Mouse (Mus musculus): ENCODE data around the gene Ift81. TPM values are rescaled to one million over a fixed set of nuclear protein-coding genes. Genes with fewer than 3 reads are reported as not detected.

Gene Ift81
- polyA plus RNA-seq, 1 experiment from 2014 or later, result 39.6 TPM

DNA sequence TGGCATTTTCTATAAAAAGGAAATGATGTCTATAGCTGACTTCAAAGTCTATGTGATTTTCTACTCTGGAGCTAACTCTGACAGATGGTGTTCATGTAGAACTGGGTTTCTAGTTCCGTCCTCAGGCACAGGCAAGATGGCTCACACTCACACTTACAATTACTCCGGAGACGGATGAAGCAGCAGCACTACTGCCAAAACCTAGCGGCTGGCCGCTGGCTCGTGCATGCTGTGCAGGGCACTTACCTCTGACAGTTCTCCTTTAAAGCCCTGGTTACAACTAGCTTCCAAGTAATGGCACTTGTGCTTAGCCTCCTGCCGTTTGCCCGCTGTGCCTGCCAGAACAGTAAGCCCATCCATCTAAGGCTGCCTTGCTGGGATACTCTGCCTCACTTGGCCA, 47.7 kb downstream of the Ift81 start:
- Histone ChIP-seq H3K4me1 (replicated peaks) (no peaks in the 10 kb centered on the region), H3K36me3 (peaks cover 77% of the 10 kb centered on the region), H3K4me3 (no peak overlapping the region), H3K27me3 (ENCODE audit: insufficient read depth, poor library complexity, severe bottlenecking) (no peaks in the 10 kb centered on the region), H3K27ac (no peak overlapping the region), H3K9me3 (no peaks in the 10 kb centered on the region)
- DNase-seq (ENCODE audit: low spot score), result no peak
- 74% methylated on average over 8 of the region's 8 CpGs for WGBS

GRCm38 (mm10) chr5:122560654-122561053, 53.7 kb downstream of the Ift81 start:
- Histone ChIP-seq H3K4me3 (no peak overlapping the region), H3K36me3 (peaks cover 83% of the 10 kb centered on the region), H3K9me3 (no peaks in the 10 kb centered on the region), H3K4me1 (replicated peaks) (no peaks in the 10 kb centered on the region), H3K27ac (no peak overlapping the region), H3K27me3 (ENCODE audit: insufficient read depth, poor library complexity, severe bottlenecking) (no peaks in the 10 kb centered on the region)
- DNase-seq (ENCODE audit: low spot score), result no peak
- 87% methylated on average over 8 of the region's 8 CpGs for WGBS

GRCm38 (mm10) chr5:122558127-122558526, 56.2 kb downstream of the Ift81 start:
- WGBS, result 95% methylated on average over 10 of the region's 10 CpGs
- H3K27ac ChIP-seq, result no peak overlapping the region
- H3K36me3 ChIP-seq, result peaks cover 74% of the 10 kb centered on the region
- no peaks in the 10 kb centered on the region for H3K9me3 ChIP-seq
- DNase-seq (ENCODE audit: low spot score), result no peak
- no peaks in the 10 kb centered on the region for H3K4me1 ChIP-seq (replicated peaks)
- H3K27me3 ChIP-seq (ENCODE audit: insufficient read depth, poor library complexity, severe bottlenecking), result no peaks in the 10 kb centered on the region
- no peak overlapping the region for H3K4me3 ChIP-seq

DNA sequence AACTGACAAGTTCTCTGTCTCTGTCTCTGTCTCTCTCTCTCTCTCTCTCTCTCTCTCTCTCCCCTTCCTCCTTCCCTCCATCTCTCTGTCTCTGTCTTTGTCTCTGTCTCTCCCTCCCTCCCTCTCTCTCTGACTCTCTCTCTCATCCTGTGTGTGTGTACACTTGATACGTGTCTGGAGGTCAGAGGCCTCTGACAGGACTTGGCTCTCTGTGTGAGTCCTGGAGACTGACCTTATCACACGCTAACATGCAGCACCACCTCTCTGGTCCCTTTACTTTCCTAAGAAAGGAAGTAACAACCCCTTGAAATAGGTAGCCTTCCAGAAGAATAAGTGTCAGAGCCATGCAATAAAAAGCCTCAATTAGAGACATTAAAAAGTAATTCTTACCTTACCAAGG, 59.2 kb downstream of the Ift81 start:
- no peaks in the 10 kb centered on the region for H3K9me3 ChIP-seq
- H3K27me3 ChIP-seq (ENCODE audit: insufficient read depth, poor library complexity, severe bottlenecking), result no peaks in the 10 kb centered on the region
- no peak overlapping the region for H3K27ac ChIP-seq
- no peaks in the 10 kb centered on the region for H3K4me1 ChIP-seq (replicated peaks)
- peaks cover 58% of the 10 kb centered on the region for H3K36me3 ChIP-seq
- 69% methylated on average over 2 of the region's 2 CpGs for WGBS
- no peak overlapping the region for H3K4me3 ChIP-seq
- DNase-seq (ENCODE audit: low spot score), result no peak

GRCm38 (mm10) chr5:122552638-122553037, 61.7 kb downstream of the Ift81 start:
- Histone ChIP-seq H3K36me3 (peaks cover 34% of the 10 kb centered on the region), H3K4me1 (replicated peaks) (0 out of 2 replicates have a peak, but pooled peaks cover 3% of the 10 kb centered on the region), H3K4me3 (no peak overlapping the region), H3K27me3 (ENCODE audit: insufficient read depth, poor library complexity, severe bottlenecking) (no peaks in the 10 kb centered on the region), H3K9me3 (no peaks in the 10 kb centered on the region), H3K27ac (no peak overlapping the region)
- WGBS, result 86% methylated on average over 9 of the region's 9 CpGs
- DNase-seq (ENCODE audit: low spot score), result no peak

DNA sequence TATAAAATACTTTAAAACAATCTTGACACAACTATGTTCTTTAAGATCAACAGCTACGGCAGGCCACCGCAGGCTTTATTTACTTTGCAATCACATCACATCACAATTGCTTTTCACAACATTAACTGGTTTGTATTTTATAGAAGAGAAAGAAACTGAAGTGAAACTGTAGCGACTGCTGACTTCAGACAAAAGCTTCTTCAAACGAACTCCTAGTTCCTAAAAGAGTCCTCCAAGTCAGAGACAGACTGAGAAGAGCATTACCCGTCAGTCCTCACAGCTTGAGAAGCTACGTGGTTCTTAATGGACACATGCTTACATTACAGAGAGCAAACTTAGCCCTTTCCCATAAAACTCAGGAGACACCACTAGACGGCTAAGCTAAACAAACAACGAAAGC, 63.9 kb downstream of the Ift81 start:
- Histone ChIP-seq H3K9me3 (no peaks in the 10 kb centered on the region), H3K36me3 (peaks cover 27% of the 10 kb centered on the region), H3K27ac (no peak overlapping the region), H3K4me3 (no peak overlapping the region), H3K27me3 (ENCODE audit: insufficient read depth, poor library complexity, severe bottlenecking) (no peaks in the 10 kb centered on the region), H3K4me1 (replicated peaks) (0 out of 2 replicates have a peak, but pooled peaks cover 3% of the 10 kb centered on the region)
- 71% methylated on average over 8 of the region's 8 CpGs for WGBS
- no peak for DNase-seq (ENCODE audit: low spot score)

- Histone ChIP-seq H3K27ac (no peak overlapping the region), H3K4me1 (replicated peaks) (0 out of 2 replicates have a peak, but pooled peaks cover 3% of the 10 kb centered on the region), H3K9me3 (peaks cover 2% of the 10 kb centered on the region; the same call in 1 of the 2 replicates), H3K36me3 (peaks cover 31% of the 10 kb centered on the region), H3K4me3 (no peak overlapping the region), H3K27me3 (ENCODE audit: insufficient read depth, poor library complexity, severe bottlenecking) (no peaks in the 10 kb centered on the region)
- WGBS, result 83% methylated on average over 6 of the region's 6 CpGs
- no peak for DNase-seq (ENCODE audit: low spot score)
These were observed 65.6 kb downstream of the Ift81 start for GRCm38 (mm10) chr5:122548671-122549070.

GRCm38 (mm10) chr5:122547810-122548209, 66.5 kb downstream of the Ift81 start:
- no peak overlapping the region for H3K27ac ChIP-seq
- H3K36me3 ChIP-seq, result peaks cover 32% of the 10 kb centered on the region
- no peak for DNase-seq (ENCODE audit: low spot score)
- 84% methylated on average over 6 of the region's 6 CpGs for WGBS
- H3K4me3 ChIP-seq, result no peak overlapping the region
- H3K4me1 ChIP-seq (replicated peaks), result 0 out of 2 replicates have a peak, but pooled peaks cover 3% of the 10 kb centered on the region
- peaks cover 2% of the 10 kb centered on the region; the same call in 1 of the 2 replicates for H3K9me3 ChIP-seq
- no peaks in the 10 kb centered on the region for H3K27me3 ChIP-seq (ENCODE audit: insufficient read depth, poor library complexity, severe bottlenecking)

GRCm38 (mm10) chr5:122547251-122547714, 67.0 kb downstream of the Ift81 start:
- Histone ChIP-seq H3K27ac (no peak overlapping the region), H3K9me3 (peaks cover 2% of the 10 kb centered on the region; the same call in 1 of the 2 replicates), H3K27me3 (ENCODE audit: insufficient read depth, poor library complexity, severe bottlenecking) (no peaks in the 10 kb centered on the region), H3K36me3 (peaks cover 35% of the 10 kb centered on the region), H3K4me3 (no peak overlapping the region), H3K4me1 (replicated peaks) (0 out of 2 replicates have a peak, but pooled peaks cover 3% of the 10 kb centered on the region)
- DNase-seq (ENCODE audit: low spot score), result no peak
- WGBS, result 69% methylated on average over 7 of the region's 7 CpGs

GRCm38 (mm10) chr5:122543392-122543791, 70.9 kb downstream of the Ift81 start:
- peaks cover 2% of the 10 kb centered on the region; the same call in 1 of the 2 replicates for H3K9me3 ChIP-seq
- no peak overlapping the region for H3K27ac ChIP-seq
- WGBS, result 93% methylated on average over 6 of the region's 6 CpGs
- 0 out of 2 replicates have a peak, but pooled peaks cover 3% of the 10 kb centered on the region for H3K4me1 ChIP-seq (replicated peaks)
- H3K36me3 ChIP-seq, result peaks cover 47% of the 10 kb centered on the region
- no peaks in the 10 kb centered on the region for H3K27me3 ChIP-seq (ENCODE audit: insufficient read depth, poor library complexity, severe bottlenecking)
- DNase-seq (ENCODE audit: low spot score), result no peak
- no peak overlapping the region for H3K4me3 ChIP-seq

DNA sequence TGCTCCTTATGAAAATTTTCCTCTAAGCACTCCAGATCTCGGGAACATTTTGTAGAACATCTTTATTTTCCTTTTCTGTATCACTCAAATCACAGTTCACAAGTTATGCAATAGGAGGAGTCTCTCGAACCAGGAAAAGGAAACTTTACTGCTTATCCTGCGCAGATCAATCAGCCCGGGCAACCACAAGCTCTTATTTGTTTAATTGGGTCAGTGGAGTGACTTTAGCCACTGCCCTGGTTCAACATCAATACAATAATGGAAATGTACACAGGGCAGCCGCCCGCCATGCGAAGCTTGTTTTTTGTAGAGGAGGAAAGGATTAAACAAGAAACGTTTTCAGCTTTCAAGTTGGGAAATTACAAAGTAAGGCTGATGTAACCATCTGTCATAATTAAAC, 72.4 kb downstream of the Ift81 start:
- no peak overlapping the region for H3K27ac ChIP-seq
- WGBS, result 93% methylated on average over 8 of the region's 8 CpGs

GRCm38 (mm10) chr5:122538077-122538476, 76.2 kb downstream of the Ift81 start:
- no peaks in the 10 kb centered on the region for H3K27me3 ChIP-seq (ENCODE audit: insufficient read depth, poor library complexity, severe bottlenecking)
- no peak overlapping the region for H3K4me3 ChIP-seq
- no peaks in the 10 kb centered on the region for H3K4me1 ChIP-seq (replicated peaks)
- DNase-seq (ENCODE audit: low spot score), result no peak
- no peaks in the 10 kb centered on the region for H3K9me3 ChIP-seq
- peaks cover 29% of the 10 kb centered on the region for H3K36me3 ChIP-seq
- H3K27ac ChIP-seq, result no peak overlapping the region
- 96% methylated on average over 11 of the region's 11 CpGs for WGBS

More for the DNA sequence above, 72.4 kb downstream of the Ift81 start:
- Histone ChIP-seq H3K27me3 (ENCODE audit: insufficient read depth, poor library complexity, severe bottlenecking) (no peaks in the 10 kb centered on the region), H3K4me3 (no peak overlapping the region), H3K36me3 (peaks cover 45% of the 10 kb centered on the region), H3K9me3 (peaks cover 2% of the 10 kb centered on the region; the same call in 1 of the 2 replicates), H3K4me1 (replicated peaks) (no peaks in the 10 kb centered on the region)
- no peak for DNase-seq (ENCODE audit: low spot score)

DNA sequence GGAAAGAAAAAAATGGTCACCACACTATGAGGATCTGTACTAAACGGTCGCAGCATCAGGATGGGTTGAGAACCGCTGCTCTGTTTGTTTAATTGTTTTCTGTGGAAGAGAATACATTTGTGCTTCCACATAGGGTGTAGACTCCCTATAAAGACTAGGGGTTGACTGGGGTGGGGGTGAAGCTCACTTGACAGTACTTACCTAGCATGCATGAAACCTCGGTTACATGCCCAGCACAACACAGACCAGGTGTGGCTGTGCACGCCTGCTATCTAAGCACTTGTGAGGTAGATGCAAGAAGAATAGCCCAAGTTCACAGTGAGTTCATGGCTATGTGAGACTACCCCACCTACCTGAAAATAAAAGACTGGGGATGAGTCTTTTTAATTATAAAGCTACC, 76.7 kb downstream of the Ift81 start:
- 96% methylated on average over 5 of the region's 5 CpGs for WGBS
- Histone ChIP-seq H3K4me1 (replicated peaks) (no peaks in the 10 kb centered on the region), H3K27me3 (ENCODE audit: insufficient read depth, poor library complexity, severe bottlenecking) (no peaks in the 10 kb centered on the region)

GRCm38 (mm10) chr5:122533884-122534283, 80.4 kb downstream of the Ift81 start:
- H3K36me3 ChIP-seq, result peaks cover 24% of the 10 kb centered on the region
- H3K27me3 ChIP-seq (ENCODE audit: insufficient read depth, poor library complexity, severe bottlenecking), result no peaks in the 10 kb centered on the region
- 89% methylated on average over 8 of the region's 8 CpGs for WGBS
- no peak for DNase-seq (ENCODE audit: low spot score)
- no peak overlapping the region for H3K4me3 ChIP-seq
- peaks cover 14% of the 10 kb centered on the region for H3K4me1 ChIP-seq (replicated peaks)
- H3K9me3 ChIP-seq, result no peaks in the 10 kb centered on the region
- no peak overlapping the region for H3K27ac ChIP-seq

More for the DNA sequence above, 76.7 kb downstream of the Ift81 start:
- H3K4me3 ChIP-seq, result no peak overlapping the region
- no peak overlapping the region for H3K27ac ChIP-seq
- H3K36me3 ChIP-seq, result peaks cover 29% of the 10 kb centered on the region
- no peak for DNase-seq (ENCODE audit: low spot score)
- H3K9me3 ChIP-seq, result no peaks in the 10 kb centered on the region
